Mouse (Mus musculus): ENCODE measurements around the gene Gjb3. TPM values are rescaled to one million over a fixed set of nuclear protein-coding genes. Genes with fewer than 3 reads are reported as not detected.

Gjb3 gene
- 1.4 and 1.7 TPM in 2 replicates for polyA plus RNA-seq (2015; fragmentation: Nextera tagmentation; extraction: Ambion mirVana)

DNA sequence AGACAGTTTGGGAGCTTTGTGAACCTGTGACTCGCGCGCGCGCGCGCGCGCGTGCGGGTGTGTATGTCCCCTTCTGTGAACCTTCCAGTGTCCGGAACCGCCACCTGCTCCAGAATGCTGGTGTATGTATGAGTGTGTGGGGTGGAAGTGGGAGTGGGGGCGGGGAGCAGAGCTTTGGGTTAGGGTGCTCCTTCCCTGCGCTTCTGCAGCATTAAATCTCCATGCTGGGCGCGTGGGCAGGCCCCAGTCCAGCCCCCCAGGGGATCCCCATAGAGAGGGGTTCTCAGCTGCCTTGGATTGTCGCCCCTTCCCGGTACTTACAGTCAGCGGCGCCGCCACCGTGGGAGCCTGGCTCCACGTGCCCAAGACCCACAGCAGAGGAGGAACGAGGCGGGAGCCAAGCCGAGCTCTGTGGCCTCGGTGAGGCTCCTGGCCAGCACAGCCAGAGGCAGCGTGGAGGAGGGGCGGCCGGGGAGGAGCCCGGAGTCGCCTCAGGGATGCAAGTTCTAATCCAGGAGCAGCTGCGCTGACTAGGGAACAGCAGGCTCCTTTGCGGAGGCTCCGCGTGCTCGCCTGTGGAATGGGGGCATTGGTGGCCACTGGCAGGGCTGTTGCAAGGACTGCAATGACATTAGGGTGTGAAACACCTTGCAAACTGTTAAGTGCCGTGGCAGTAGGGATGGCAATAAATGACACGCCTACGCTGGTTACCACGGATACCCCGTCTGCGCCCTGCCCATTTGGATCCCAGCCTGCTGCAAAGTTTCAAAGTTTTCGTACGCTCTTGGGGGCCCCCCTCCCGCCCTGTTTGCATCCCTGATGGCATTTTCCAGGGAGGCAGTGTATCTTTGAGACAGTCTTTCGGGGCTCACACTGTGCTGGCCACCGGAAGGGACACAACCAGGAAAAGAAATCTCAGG lies at the start of gene Gjb3:
TSS of gene Gjb3 (minus strand) at position 664 of the 920 bp plus-strand sequence.
- no peak within 1 kb of the TSS for H3K27ac ChIP-seq
- H3K9ac ChIP-seq: no peak within 1 kb of the TSS
- H3K36me3 ChIP-seq: no peaks in the 10 kb centered on the region
- H3K27me3 ChIP-seq: peaks cover 79% of the 10 kb centered on the region
- H3K4me3 ChIP-seq (replicated peaks): peak within 1 kb of the TSS; percentile 21
- ATAC-seq (replicated peaks; ENCODE audit: low FRiP score): no peak
- H3K4me1 ChIP-seq: peaks cover 25% of the 10 kb centered on the region
- 2% methylated on average over 48 of the region's 49 CpGs for WGBS
- no peaks in the 10 kb centered on the region for H3K9me3 ChIP-seq (replicated peaks)
- peak within 1 kb of the TSS; percentile 55 for H3K4me2 ChIP-seq

DNA sequence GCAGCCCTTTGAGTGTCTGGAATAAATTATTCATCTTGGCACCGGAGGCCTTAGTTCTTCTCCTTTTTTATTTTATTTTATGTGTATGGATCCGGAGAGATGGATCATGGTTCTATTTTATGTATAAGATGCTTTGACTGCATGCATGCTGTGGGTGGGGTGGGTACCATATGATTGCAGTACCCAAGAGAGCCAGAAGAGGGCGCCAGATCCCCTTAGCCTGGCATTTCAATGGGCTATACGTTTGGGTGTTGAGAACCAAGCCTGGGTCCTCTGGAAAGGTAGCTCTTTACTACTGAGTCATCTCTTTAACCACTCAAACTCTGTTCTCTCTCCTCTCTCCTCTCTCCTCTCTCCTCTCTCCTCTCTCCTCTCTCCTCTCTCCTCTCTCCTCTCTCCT lies 46.7 kb upstream of the Gjb3 start:
- 32% methylated on average over 4 of the region's 4 CpGs for WGBS
- ATAC-seq (replicated peaks; ENCODE audit: low FRiP score): no peak
- H3K4me3 ChIP-seq (replicated peaks): no peak overlapping the region
- no peak overlapping the region for H3K4me2 ChIP-seq
- no peaks in the 10 kb centered on the region for H3K27me3 ChIP-seq
- no peak overlapping the region for H3K27ac ChIP-seq
- H3K36me3 ChIP-seq: no peaks in the 10 kb centered on the region
- H3K4me1 ChIP-seq: peaks cover 10% of the 10 kb centered on the region; the same call in 1 of the 2 replicates
- no peak overlapping the region for H3K9ac ChIP-seq
- no peaks in the 10 kb centered on the region for H3K9me3 ChIP-seq (replicated peaks)

DNA sequence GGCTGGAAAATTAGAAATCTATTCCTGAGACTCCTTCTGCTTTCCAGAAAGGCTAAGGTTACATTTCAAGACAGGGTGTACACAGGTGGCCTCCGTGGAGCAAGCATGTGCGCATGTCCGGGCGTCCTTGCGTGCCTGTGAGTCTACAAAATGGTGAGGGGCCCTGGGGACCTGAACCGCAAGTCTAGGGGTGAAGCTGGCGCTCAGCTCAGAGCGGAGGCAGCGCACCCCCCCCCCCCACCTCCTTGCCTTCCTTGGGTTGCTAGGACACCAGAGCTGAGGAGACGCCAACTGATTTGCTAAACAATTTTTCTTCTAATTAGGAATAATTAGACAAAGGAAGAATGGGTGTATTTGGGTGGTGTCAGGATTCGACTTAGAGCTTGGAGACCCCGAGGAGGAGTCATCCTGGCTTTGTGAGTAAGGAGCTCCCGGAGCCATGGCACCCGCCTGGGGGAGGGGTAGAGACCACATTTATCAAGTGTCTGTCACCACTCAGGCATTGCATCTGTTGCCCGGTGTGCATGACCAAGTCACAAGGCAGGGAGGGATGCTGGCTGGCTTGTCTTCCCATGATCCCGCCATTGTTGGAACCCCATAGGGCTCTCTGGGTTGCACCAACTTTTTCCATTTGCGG lies 45.0 kb upstream of the Gjb3 start:
- H3K9me3 ChIP-seq (replicated peaks): no peaks in the 10 kb centered on the region
- 57% methylated on average over 17 of the region's 17 CpGs for WGBS
- no peaks in the 10 kb centered on the region for H3K36me3 ChIP-seq
- no peak overlapping the region for H3K9ac ChIP-seq
- H3K27ac ChIP-seq: peak overlapping the region; percentile 41; the same call in 1 of the 2 replicates
- H3K27me3 ChIP-seq: no peaks in the 10 kb centered on the region
- no peak overlapping the region for H3K4me3 ChIP-seq (replicated peaks)
- H3K4me1 ChIP-seq: peaks cover 10% of the 10 kb centered on the region; the same call in 1 of the 2 replicates
- H3K4me2 ChIP-seq: peak overlapping the region; percentile 28; the same call in 1 of the 2 replicates
- peak; percentile 59; the same call in 1 of the 2 replicates for ATAC-seq (replicated peaks; ENCODE audit: low FRiP score)

DNA sequence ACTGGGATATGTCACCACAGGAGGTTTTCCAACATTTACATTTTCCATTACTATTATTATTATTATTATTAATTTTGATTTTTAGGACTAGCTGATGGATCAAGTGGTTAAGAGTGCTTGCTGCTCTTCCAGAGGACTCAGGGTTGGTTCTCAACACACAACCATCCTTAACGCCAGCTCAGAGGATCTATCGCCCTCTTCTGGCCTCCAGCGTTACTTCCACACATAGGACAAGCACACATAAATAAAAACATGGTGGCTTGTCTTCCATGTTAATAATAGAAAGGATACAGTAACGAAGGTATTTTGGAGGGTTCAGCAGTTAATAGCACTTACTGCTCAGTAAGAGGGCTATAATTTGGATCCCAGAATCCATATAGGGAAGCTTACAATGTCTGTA lies 44.0 kb upstream of the Gjb3 start:
- ATAC-seq (replicated peaks; ENCODE audit: low FRiP score): no peak
- no peaks in the 10 kb centered on the region for H3K27me3 ChIP-seq
- H3K4me3 ChIP-seq (replicated peaks): no peak overlapping the region
- no peak overlapping the region for H3K9ac ChIP-seq
- no peak overlapping the region for H3K27ac ChIP-seq
- no peaks in the 10 kb centered on the region for H3K36me3 ChIP-seq
- no peak overlapping the region for H3K4me2 ChIP-seq
- WGBS: 87% methylated on average over 4 of the region's 4 CpGs
- no peaks in the 10 kb centered on the region for H3K9me3 ChIP-seq (replicated peaks)
- peaks cover 10% of the 10 kb centered on the region; the same call in 1 of the 2 replicates for H3K4me1 ChIP-seq

DNA sequence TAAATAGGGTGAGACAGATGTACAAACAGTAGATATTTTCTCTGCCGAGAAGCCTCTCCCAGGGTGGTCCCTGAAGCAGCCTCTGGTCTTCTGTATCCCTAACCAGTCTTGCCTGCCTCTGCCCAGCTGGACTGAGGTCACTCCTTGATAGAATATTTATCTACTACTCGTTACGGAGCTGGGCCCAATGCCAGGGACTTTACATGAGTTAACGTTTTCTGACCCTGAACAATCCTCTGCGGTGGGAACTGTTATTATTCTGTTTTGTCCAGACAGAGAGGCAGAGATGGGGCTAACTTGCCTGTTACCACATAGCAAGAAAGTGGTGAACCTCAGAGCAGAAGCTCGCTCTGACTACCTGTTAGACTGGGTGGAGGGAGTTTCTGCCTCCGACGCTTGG lies 42.8 kb upstream of the Gjb3 start:
- Histone ChIP-seq H3K27me3 (peaks cover 4% of the 10 kb centered on the region), H3K9me3 (replicated peaks) (no peaks in the 10 kb centered on the region), H3K27ac (no peak overlapping the region), H3K4me1 (peaks cover 14% of the 10 kb centered on the region; the same call in 1 of the 2 replicates), H3K36me3 (no peaks in the 10 kb centered on the region), H3K4me3 (replicated peaks) (no peak overlapping the region), H3K4me2 (no peak overlapping the region), H3K9ac (no peak overlapping the region)
- 39% methylated on average over 8 of the region's 8 CpGs for WGBS
- no peak for ATAC-seq (replicated peaks; ENCODE audit: low FRiP score)

DNA sequence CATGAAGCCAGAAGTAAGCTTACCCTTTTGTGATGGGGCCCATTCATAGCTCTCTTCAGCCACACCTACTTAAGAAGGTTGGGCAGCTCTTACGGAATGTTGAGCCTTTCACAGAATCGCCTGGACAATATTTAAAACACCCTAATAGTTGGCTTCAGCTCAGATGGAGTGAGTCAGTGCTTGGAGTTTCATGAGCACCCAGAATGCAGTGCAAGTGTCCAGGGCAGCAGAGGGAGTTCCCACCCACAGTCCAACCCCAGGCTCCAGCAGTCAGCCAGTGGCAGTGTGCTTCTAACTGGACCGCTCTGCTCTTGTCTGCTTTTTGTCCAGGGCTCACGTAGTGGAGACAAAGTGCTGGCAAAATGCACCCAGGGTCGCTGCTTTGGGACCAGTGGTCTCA lies 40.9 kb upstream of the Gjb3 start:
- Histone ChIP-seq H3K9ac (no peak overlapping the region), H3K4me2 (no peak overlapping the region), H3K27me3 (peaks cover 4% of the 10 kb centered on the region), H3K9me3 (replicated peaks) (no peaks in the 10 kb centered on the region), H3K4me3 (replicated peaks) (no peak overlapping the region), H3K36me3 (no peaks in the 10 kb centered on the region), H3K27ac (no peak overlapping the region), H3K4me1 (peaks cover 15% of the 10 kb centered on the region; the same call in 1 of the 2 replicates)
- WGBS: 72% methylated on average over 5 of the region's 5 CpGs
- ATAC-seq (replicated peaks; ENCODE audit: low FRiP score): no peak

DNA sequence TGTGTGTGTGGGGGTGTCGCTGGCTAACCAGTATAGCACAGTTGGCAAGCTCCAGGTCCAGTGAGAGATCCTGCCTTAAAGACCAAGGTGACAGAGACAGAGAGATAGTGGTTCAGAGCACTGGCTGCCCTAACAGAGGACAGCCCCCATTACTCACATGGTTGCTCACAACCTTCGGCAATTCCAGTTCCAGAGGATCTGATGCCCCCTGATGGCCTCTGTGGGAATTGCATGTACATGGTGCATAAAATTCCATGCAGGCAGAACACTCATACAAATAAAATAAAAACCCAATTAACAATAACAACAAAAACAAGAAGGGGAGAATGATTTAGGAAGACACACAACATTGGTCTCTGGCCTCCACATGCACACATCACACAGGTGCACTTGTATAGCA lies 39.8 kb upstream of the Gjb3 start:
- peaks cover 19% of the 10 kb centered on the region for H3K4me1 ChIP-seq
- no peak for ATAC-seq (replicated peaks; ENCODE audit: low FRiP score)
- peaks cover 4% of the 10 kb centered on the region for H3K27me3 ChIP-seq
- no peak overlapping the region for H3K4me2 ChIP-seq
- H3K36me3 ChIP-seq: no peaks in the 10 kb centered on the region
- no peak overlapping the region for H3K9ac ChIP-seq
- no peak overlapping the region for H3K27ac ChIP-seq
- no peak overlapping the region for H3K4me3 ChIP-seq (replicated peaks)
- WGBS: 39% methylated on average over 2 of the region's 2 CpGs
- no peaks in the 10 kb centered on the region for H3K9me3 ChIP-seq (replicated peaks)

DNA sequence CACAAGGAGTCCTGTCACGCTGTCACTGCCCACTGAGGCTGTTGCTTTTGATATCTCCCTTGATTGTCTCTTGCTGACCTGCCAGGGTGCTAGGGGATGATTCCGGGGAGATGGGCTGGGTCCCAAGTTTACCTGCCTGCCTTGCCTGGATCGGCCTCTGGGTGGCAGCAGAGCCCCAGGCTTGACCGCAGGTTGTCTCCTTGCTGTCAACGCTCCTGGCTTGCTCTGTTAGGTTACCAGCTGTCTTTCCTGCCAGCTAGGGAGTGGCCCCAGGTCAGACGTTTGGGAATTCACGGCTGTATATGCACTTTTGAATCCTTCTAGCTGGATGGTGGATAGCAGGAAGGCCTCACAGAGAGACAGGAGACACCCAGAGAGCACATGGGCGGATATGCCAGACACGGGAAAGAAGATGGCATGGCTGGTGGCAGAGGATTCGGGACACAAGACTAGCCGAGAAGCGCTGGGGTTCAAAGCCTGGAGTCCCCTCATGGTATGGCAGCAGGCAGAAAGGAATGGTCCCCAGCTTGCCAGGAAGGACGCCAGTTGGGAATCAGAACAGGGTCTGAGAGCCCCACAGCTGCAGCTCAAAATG lies 37.8 kb upstream of the Gjb3 start:
- Histone ChIP-seq H3K36me3 (no peaks in the 10 kb centered on the region), H3K4me3 (replicated peaks) (no peak overlapping the region), H3K27me3 (peaks cover 9% of the 10 kb centered on the region), H3K9me3 (replicated peaks) (no peaks in the 10 kb centered on the region), H3K4me1 (peaks cover 15% of the 10 kb centered on the region), H3K9ac (no peak overlapping the region), H3K27ac (no peak overlapping the region), H3K4me2 (no peak overlapping the region)
- 37% methylated on average over 13 of the region's 13 CpGs for WGBS
- no peak for ATAC-seq (replicated peaks; ENCODE audit: low FRiP score)

DNA sequence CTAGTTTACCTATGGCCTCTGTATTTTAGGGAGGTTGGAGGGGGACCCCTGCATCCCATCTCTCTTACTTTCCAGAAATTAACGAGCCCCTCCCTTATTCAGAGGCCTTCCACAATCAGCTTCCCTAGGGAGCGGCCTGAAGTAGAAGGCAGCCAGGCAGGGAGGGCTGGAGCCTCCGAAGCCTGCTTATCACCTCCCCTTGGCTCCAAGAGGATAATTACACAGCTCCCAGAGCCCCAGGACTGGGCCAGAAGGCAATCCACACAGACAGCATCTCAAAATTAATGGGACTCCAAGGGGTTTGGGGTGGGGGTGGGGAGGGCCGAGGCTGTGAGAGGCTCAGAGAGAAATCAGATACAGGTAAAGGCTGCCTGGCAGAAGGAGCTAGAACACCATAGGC lies 35.2 kb upstream of the Gjb3 start:
- no peaks in the 10 kb centered on the region for H3K36me3 ChIP-seq
- whole genome bisulfite sequencing: 21% methylated on average over 4 of the region's 4 CpGs
- H3K9me3 ChIP-seq (replicated peaks): no peaks in the 10 kb centered on the region
- H3K4me1 ChIP-seq: peaks cover 14% of the 10 kb centered on the region
- H3K27ac ChIP-seq: no peak overlapping the region
- H3K4me3 ChIP-seq (replicated peaks): no peak overlapping the region
- no peak overlapping the region for H3K9ac ChIP-seq
- H3K4me2 ChIP-seq: no peak overlapping the region
- ATAC-seq (replicated peaks; ENCODE audit: low FRiP score): no peak
- H3K27me3 ChIP-seq: peaks cover 9% of the 10 kb centered on the region

DNA sequence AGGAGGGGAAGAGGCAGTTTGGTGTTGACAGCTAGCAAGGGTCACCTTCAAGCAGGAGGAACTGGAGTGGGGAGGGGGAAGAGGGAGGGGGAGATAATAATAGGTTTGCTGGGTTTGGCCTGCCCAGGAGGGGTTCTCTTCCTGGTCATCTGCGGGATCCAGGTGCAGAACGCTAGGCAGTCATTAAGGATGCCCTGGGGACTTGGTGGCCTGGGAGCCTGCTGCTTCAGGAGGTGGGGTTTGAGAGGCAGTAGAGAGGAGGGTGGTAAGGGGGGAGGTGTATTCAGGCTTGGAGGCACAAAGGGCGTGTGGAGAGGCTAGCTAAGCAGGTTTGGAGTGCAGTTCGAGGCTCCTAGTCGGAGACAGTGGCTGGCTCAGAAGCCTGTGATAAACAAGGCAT lies 34.8 kb upstream of the Gjb3 start:
- ATAC-seq (replicated peaks; ENCODE audit: low FRiP score): no peak
- WGBS: 24% methylated on average over 5 of the region's 5 CpGs

DNA sequence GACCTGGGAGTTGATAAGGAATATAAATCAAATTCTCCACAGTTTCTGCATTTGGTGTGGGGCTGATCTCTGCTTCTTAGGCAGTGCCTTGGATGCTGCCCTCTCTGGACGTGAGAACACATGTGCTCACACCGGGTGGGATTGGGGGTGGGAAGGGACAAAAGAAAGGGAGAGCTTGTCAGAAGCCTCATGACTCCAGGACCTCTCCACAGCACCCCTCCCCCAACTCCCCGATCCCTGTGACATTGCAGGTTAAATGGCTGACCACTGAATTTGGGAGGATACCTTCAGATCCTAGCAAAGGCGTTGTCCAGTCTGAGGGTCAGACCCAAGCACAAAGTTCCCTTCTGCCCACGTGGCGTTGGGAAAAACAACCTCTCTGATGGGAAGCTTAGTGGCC lies 33.8 kb upstream of the Gjb3 start:
- H3K9ac ChIP-seq: no peak overlapping the region
- no peaks in the 10 kb centered on the region for H3K9me3 ChIP-seq (replicated peaks)
- H3K4me2 ChIP-seq: no peak overlapping the region

More for the DNA sequence above, 34.8 kb upstream of the Gjb3 start:
- Histone ChIP-seq H3K36me3 (no peaks in the 10 kb centered on the region), H3K9ac (no peak overlapping the region), H3K4me2 (no peak overlapping the region), H3K4me1 (peaks cover 14% of the 10 kb centered on the region), H3K9me3 (replicated peaks) (no peaks in the 10 kb centered on the region), H3K4me3 (replicated peaks) (no peak overlapping the region), H3K27ac (no peak overlapping the region), H3K27me3 (peaks cover 9% of the 10 kb centered on the region)

DNA sequence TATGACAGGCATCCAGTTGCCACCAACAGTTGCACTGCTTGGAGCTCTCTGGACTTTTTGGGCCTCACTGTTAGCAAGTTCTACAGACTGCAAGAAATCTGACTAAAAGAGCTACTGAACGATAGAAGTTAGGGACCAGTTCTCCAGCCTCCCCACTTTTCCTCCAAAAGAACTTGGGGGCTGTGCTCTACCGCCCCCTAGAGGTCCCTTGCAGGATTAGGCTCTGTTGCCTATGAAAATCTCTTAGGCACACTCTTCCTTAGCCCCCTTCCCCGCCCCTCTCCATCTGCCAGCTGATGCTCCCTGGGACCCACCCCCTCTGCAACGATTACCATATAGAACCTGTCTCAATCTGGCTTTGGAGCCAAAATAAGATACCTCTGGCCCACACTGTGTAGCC lies 32.7 kb upstream of the Gjb3 start:
- Histone ChIP-seq H3K27ac (no peak overlapping the region), H3K4me2 (no peak overlapping the region), H3K9ac (no peak overlapping the region), H3K4me1 (peaks cover 19% of the 10 kb centered on the region), H3K36me3 (no peaks in the 10 kb centered on the region), H3K9me3 (replicated peaks) (no peaks in the 10 kb centered on the region), H3K27me3 (peaks cover 8% of the 10 kb centered on the region), H3K4me3 (replicated peaks) (no peak overlapping the region)
- 67% methylated on average over 4 of the region's 4 CpGs for WGBS
- no peak for ATAC-seq (replicated peaks; ENCODE audit: low FRiP score)

More for the DNA sequence above, 33.8 kb upstream of the Gjb3 start:
- no peak overlapping the region for H3K27ac ChIP-seq
- WGBS: 56% methylated on average over 6 of the region's 6 CpGs
- H3K4me1 ChIP-seq: peaks cover 21% of the 10 kb centered on the region
- no peak overlapping the region for H3K4me3 ChIP-seq (replicated peaks)
- H3K27me3 ChIP-seq: peaks cover 9% of the 10 kb centered on the region
- ATAC-seq (replicated peaks; ENCODE audit: low FRiP score): no peak
- no peaks in the 10 kb centered on the region for H3K36me3 ChIP-seq

Data from kidney, embryonic 15.5 days (tissue).